Mouse (Mus musculus) midbrain, embryonic 16.5 days (tissue): ENCODE measurements at regions not wholly inside any gene's neighbourhood (a gene's known extent, or its start where the extent isn't known, plus 50 kb on each side); places are given as distances from the start of the nearest gene placed in this dataset.

Experiments
- ATAC-seq: fragments of 200-750 bp; cut with Nextera tagmentation; 2 replicates; pipeline ENCODE4 v1.8.0; 2017; ENCODE audit warnings: moderate TSS enrichment
- H3K27ac ChIP-seq: fragments of 300-500 bp; sonication (generic); 2 replicates; pipeline ENCODE4 v1.5.1; 2014; ENCODE audit warnings: mild to moderate bottlenecking, low read length, mixed read lengths
- H3K27me3 ChIP-seq: fragments of 300-500 bp; sonication (generic); 2 replicates; pipeline ENCODE4 v1.6.1; 2014; ENCODE audit warnings: low read depth, low read length, mixed read lengths; ENCODE audit not compliant: control insufficient read depth, insufficient read depth
- H3K36me3 ChIP-seq: fragments of 300-500 bp; sonication (generic); 2 replicates; pipeline ENCODE4 v1.6.1; 2014; ENCODE audit warnings: mild to moderate bottlenecking, low read length, moderate library complexity, mixed read lengths; ENCODE audit not compliant: control insufficient read depth, insufficient read depth
- H3K4me1 ChIP-seq: fragments of 300-500 bp; sonication (generic); 2 replicates; pipeline ENCODE4 v1.6.1; 2014; ENCODE audit warnings: mild to moderate bottlenecking, low read length, mixed read lengths; ENCODE audit not compliant: control insufficient read depth, insufficient read depth
- H3K4me2 ChIP-seq: fragments of 300-500 bp; sonication (generic); 2 replicates; pipeline ENCODE4 v1.6.1; 2014; ENCODE audit warnings: mild to moderate bottlenecking, low read length, mixed read lengths
- H3K4me3 ChIP-seq: fragments of 300-500 bp; sonication (generic); 2 replicates; pipeline ENCODE4 v1.5.1; 2014; ENCODE audit warnings: low read depth, mild to moderate bottlenecking, low read length, moderate library complexity, mixed read lengths
- H3K9ac ChIP-seq: fragments of 300-500 bp; sonication (generic); 2 replicates; pipeline ENCODE4 v1.6.1; 2014; ENCODE audit warnings: low read depth, low read length, mixed read lengths
- H3K9me3 ChIP-seq: fragments of 300-500 bp; sonication (generic); replicated peaks from 2 replicates; pipeline ENCODE4 v1.6.1; 2014; ENCODE audit warnings: mild to moderate bottlenecking, low read length, mixed read lengths; ENCODE audit not compliant: control insufficient read depth, poor library complexity, severe bottlenecking
- WGBS: fragments of 180-500 bp; shearing (Covaris S2); extraction: QIAGEN DNeasy Blood & Tissue Kit; methylation state at CpG from one replicate; pipeline ENCODE4 v1.1.7; 2014; 5-methylcytosine and 5-hydroxymethylcytosine counted together

GRCm38 (mm10) chr13:83201931-83202671, 301.7 kb upstream of the Mef2c start:
- no peaks in the 10 kb centered on the region for H3K4me1 ChIP-seq
- no peak overlapping the region for H3K4me2 ChIP-seq
- no peaks in the 10 kb centered on the region for H3K36me3 ChIP-seq
- H3K4me3 ChIP-seq: no peak overlapping the region
- no peak overlapping the region for H3K9ac ChIP-seq
- WGBS: 80% methylated on average over 3 of the region's 3 CpGs
- H3K9me3 ChIP-seq: no peaks in the 10 kb centered on the region; the same call in 1 of the 2 replicates
- ATAC-seq: no peak
- H3K27ac ChIP-seq: no peak overlapping the region
- no peaks in the 10 kb centered on the region for H3K27me3 ChIP-seq

- 95% methylated on average over 1 of the region's 1 CpGs for WGBS
- Histone ChIP-seq H3K9ac (no peak overlapping the region), H3K9me3 (no peaks in the 10 kb centered on the region; the same call in 1 of the 2 replicates), H3K27me3 (no peaks in the 10 kb centered on the region), H3K27ac (no peak overlapping the region), H3K36me3 (no peaks in the 10 kb centered on the region), H3K4me2 (no peak overlapping the region), H3K4me1 (no peaks in the 10 kb centered on the region), H3K4me3 (no peak overlapping the region)
- no peak for ATAC-seq
These were observed 297.2 kb upstream of the Mef2c start for GRCm38 (mm10) chr13:83206622-83207021.

GRCm38 (mm10) chr13:83207513-83207912, 296.3 kb upstream of the Mef2c start:
- ATAC-seq: no peak
- 79% methylated on average over 4 of the region's 4 CpGs for WGBS
- Histone ChIP-seq H3K4me1 (no peaks in the 10 kb centered on the region), H3K27me3 (no peaks in the 10 kb centered on the region), H3K4me3 (no peak overlapping the region), H3K9me3 (no peaks in the 10 kb centered on the region; the same call in 1 of the 2 replicates), H3K4me2 (no peak overlapping the region), H3K36me3 (no peaks in the 10 kb centered on the region), H3K27ac (no peak overlapping the region), H3K9ac (no peak overlapping the region)

- Histone ChIP-seq H3K4me1 (no peaks in the 10 kb centered on the region), H3K27me3 (no peaks in the 10 kb centered on the region), H3K9me3 (no peaks in the 10 kb centered on the region; the same call in 1 of the 2 replicates), H3K9ac (no peak overlapping the region), H3K4me2 (no peak overlapping the region), H3K27ac (no peak overlapping the region), H3K36me3 (no peaks in the 10 kb centered on the region), H3K4me3 (no peak overlapping the region)
- ATAC-seq: no peak
- WGBS: 87% methylated on average over 5 of the region's 5 CpGs
These were observed 295.7 kb upstream of the Mef2c start for GRCm38 (mm10) chr13:83208111-83208510.

DNA sequence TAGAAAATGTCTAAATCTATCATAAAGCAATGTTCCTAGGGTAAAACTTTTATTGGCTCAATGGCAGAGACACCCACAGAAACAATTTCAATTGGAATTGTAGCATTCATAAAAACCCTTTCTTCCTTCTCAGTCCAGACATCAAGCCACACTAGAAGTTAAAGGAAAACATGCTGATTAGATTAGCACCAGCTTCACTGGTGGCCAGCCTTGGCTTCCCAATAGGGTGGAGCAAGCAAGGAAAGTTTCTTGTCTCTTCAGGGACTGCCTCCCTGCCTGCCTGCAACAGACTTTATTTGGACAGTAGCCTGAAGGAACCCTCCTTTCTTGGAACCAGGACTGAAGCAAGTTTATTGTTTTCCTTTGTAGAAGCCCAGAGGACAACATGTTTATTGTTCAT, 289.0 kb upstream of the Mef2c start:
- no peak overlapping the region for H3K4me3 ChIP-seq
- no peak overlapping the region for H3K27ac ChIP-seq
- no peaks in the 10 kb centered on the region for H3K27me3 ChIP-seq
- no peaks in the 10 kb centered on the region for H3K9me3 ChIP-seq
- H3K36me3 ChIP-seq: no peaks in the 10 kb centered on the region
- H3K4me2 ChIP-seq: no peak overlapping the region
- ATAC-seq: no peak
- no peaks in the 10 kb centered on the region for H3K4me1 ChIP-seq
- H3K9ac ChIP-seq: no peak overlapping the region

DNA sequence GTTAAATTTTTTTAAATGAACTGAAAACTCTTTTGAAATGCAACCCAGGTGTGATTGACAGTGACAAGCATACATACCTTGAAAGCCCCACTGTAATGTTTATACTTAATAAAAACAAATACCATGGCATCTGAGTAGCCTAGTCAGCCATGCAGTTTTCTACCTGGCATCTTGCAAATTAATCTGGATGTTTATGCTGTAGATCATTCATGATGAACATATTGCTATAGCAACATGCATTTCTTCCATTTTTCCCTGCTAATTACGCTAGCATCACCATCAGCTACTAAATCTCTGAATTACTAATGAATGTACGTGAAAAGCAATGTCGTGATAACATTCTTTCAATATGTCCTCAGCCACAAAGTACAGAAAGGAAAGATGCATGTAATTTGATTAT, 287.4 kb upstream of the Mef2c start:
- Histone ChIP-seq H3K4me1 (no peaks in the 10 kb centered on the region), H3K9me3 (no peaks in the 10 kb centered on the region), H3K27me3 (no peaks in the 10 kb centered on the region), H3K36me3 (no peaks in the 10 kb centered on the region), H3K4me2 (no peak overlapping the region), H3K9ac (no peak overlapping the region), H3K4me3 (no peak overlapping the region), H3K27ac (no peak overlapping the region)
- whole genome bisulfite sequencing: 77% methylated on average over 3 of the region's 3 CpGs
- ATAC-seq: no peak

DNA sequence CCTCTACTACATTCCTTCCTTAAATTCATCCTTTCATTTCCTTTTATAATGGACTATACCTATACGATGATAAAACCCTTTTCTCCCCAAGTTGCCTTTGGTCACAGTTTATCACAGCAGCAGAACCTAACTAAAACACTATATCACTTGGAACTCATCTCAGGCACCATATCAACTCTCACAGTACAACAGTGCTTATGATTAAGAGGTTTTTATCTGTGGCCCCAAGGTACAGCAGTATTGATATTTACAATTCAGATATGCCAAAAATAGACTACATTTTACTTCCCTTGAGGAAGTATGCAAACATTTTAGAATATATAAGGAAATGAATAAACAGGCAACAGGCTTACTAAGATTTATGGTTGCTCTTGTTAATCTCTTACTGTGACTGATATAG, 251.4 kb upstream of the Mef2c start:
- 100% methylated on average over 1 of the region's 1 CpGs for WGBS

DNA sequence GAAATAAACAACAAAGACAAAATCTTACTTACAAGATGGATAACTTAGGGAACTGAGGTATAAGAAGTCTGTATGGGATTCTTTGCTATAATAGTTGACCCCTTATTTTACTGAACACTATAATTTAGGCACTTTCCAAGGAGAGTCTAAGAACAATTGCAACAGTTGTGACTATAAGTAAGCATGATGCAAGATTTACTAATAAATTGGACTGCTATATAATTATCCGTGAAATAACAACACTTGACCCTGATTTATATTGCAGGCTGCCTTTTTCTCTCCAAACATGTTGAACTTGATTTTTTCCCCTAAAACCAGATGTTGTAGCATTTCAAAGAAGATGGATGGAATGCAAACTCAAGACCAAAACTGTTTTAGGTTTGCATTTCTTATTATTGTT, 237.2 kb upstream of the Mef2c start:
- H3K9ac ChIP-seq: no peak overlapping the region
- 98% methylated on average over 1 of the region's 1 CpGs for WGBS

More for the DNA sequence above, 251.4 kb upstream of the Mef2c start:
- H3K36me3 ChIP-seq: no peaks in the 10 kb centered on the region
- H3K4me1 ChIP-seq: no peaks in the 10 kb centered on the region
- H3K9ac ChIP-seq: no peak overlapping the region
- ATAC-seq: no peak
- H3K9me3 ChIP-seq: no peaks in the 10 kb centered on the region
- H3K4me3 ChIP-seq: no peak overlapping the region
- no peaks in the 10 kb centered on the region for H3K27me3 ChIP-seq
- H3K4me2 ChIP-seq: no peak overlapping the region
- no peak overlapping the region for H3K27ac ChIP-seq

DNA sequence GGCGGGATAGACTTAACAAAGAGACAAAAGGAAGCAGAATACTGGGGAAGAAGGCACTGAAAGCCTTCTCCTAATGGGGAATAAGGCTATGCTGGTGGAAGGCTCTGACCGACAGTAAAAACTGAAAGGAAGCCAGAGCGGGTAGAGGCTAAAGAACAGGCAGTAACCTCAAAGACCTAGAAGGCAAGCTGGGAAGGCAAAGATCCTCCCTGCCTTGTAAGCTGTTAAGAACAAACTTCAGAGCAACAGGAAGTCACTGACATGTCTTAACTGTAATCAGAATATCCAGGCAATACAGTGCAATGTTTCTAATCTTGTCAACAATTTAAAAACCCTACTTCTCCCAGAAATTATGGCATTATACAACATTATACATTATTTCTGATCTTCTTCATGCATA, 235.2 kb upstream of the Mef2c start:
- H3K4me2 ChIP-seq: no peak overlapping the region
- ATAC-seq: no peak
- H3K4me3 ChIP-seq: no peak overlapping the region
- H3K27me3 ChIP-seq: no peaks in the 10 kb centered on the region
- no peaks in the 10 kb centered on the region for H3K9me3 ChIP-seq
- no peaks in the 10 kb centered on the region for H3K36me3 ChIP-seq
- WGBS: 92% methylated on average over 3 of the region's 3 CpGs
- no peak overlapping the region for H3K27ac ChIP-seq
- no peaks in the 10 kb centered on the region for H3K4me1 ChIP-seq
- H3K9ac ChIP-seq: no peak overlapping the region

More for the DNA sequence above, 237.2 kb upstream of the Mef2c start:
- Histone ChIP-seq H3K9me3 (no peaks in the 10 kb centered on the region), H3K27ac (no peak overlapping the region), H3K27me3 (no peaks in the 10 kb centered on the region), H3K4me3 (no peak overlapping the region), H3K36me3 (no peaks in the 10 kb centered on the region), H3K4me2 (no peak overlapping the region), H3K4me1 (no peaks in the 10 kb centered on the region)
- ATAC-seq: no peak
